Mouse (Mus musculus) forebrain, embryonic 13.5 days (tissue): Measurements from ENCODE around the gene Skor1. TPM values are rescaled to one million over a fixed set of nuclear protein-coding genes. Genes with fewer than 3 reads are reported as not detected.

Experiments
- ATAC-seq: fragments of 200-750 bp; cut with Nextera tagmentation; 2 replicates; pipeline ENCODE4 v1.8.0; 2017
- H3K27ac ChIP-seq: fragments of 300-500 bp; sonication (generic); 2 replicates; pipeline ENCODE4 v1.5.1; 2015; ENCODE audit warnings: inconsistent platforms, mild to moderate bottlenecking, moderate library complexity
- H3K27me3 ChIP-seq: fragments of 300-500 bp; sonication (generic); 2 replicates; pipeline ENCODE4 v1.6.1; 2015; ENCODE audit warnings: mild to moderate bottlenecking, inconsistent platforms
- H3K36me3 ChIP-seq: fragments of 300-500 bp; sonication (generic); 2 replicates; pipeline ENCODE4 v1.6.1; 2015; ENCODE audit warnings: mild to moderate bottlenecking, inconsistent platforms; ENCODE audit not compliant: poor library complexity, severe bottlenecking
- H3K4me1 ChIP-seq: fragments of 300-500 bp; sonication (generic); 2 replicates; pipeline ENCODE4 v1.6.1; 2015; ENCODE audit warnings: inconsistent platforms
- H3K4me2 ChIP-seq: fragments of 300-500 bp; sonication (generic); 2 replicates; pipeline ENCODE4 v1.6.1; 2015; ENCODE audit warnings: inconsistent platforms, mild to moderate bottlenecking, moderate library complexity
- H3K4me3 ChIP-seq: fragments of 300-500 bp; sonication (generic); 2 replicates; pipeline ENCODE4 v1.5.1; 2015; ENCODE audit warnings: mild to moderate bottlenecking, inconsistent platforms
- H3K9ac ChIP-seq: fragments of 300-500 bp; sonication (generic); 2 replicates; pipeline ENCODE4 v1.6.1; 2015; ENCODE audit warnings: mild to moderate bottlenecking, inconsistent platforms
- H3K9me3 ChIP-seq: fragments of 300-500 bp; sonication (generic); replicated peaks from 2 replicates; pipeline ENCODE4 v1.6.1; 2016; ENCODE audit warnings: inconsistent platforms
- WGBS: fragments of 180-500 bp; shearing (Covaris S2); methylation state at CpG from one replicate; pipeline ENCODE4 v1.1.7; 2015; 5-methylcytosine and 5-hydroxymethylcytosine counted together
- polyA plus RNA-seq: library from polyadenylated mRNA; unstranded; fragments of >200 nt; fragmentation: Nextera tagmentation; extraction: Ambion mirVana; gene quantifications from 2 replicates; pipeline ENCODE4 v1.2.1, GENCODE M21; 2015

Gene Skor1
- polyA plus RNA-seq, 1 experiment from 2014 or later = 0.28 TPM

DNA sequence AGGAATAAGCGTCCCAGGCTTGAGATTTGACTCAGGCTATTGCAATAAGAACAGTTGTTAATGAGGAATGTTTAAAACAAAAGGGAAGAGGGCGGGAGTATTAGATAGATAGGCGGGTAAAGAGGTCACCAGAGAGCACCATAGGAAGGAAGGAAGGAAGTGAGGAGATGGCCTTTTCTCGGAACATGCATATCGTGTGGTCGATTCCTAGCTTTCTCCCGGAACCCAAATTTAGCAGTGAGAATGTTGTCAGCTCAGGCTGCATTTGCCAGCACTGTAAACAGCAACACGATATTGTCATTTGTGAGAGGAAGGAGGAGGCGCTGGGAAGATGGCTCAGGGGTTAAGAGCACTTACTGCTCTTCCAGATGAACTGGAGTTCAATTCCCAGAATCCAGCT is 24.2 kb downstream of the Skor1 start:
- WGBS = 59% methylated on average over 9 of the region's 9 CpGs
- peak; percentile 11; the same call in 1 of the 2 replicates for ATAC-seq
- Histone ChIP-seq H3K4me2 (no peak overlapping the region), H3K27me3 (peaks cover 17% of the 10 kb centered on the region; the same call in 1 of the 2 replicates), H3K9me3 (no peaks in the 10 kb centered on the region), H3K4me1 (0 out of 2 replicates have a peak, but pooled peaks cover 3% of the 10 kb centered on the region), H3K36me3 (no peaks in the 10 kb centered on the region), H3K9ac (no peak overlapping the region), H3K4me3 (no peak overlapping the region), H3K27ac (no peak overlapping the region)

DNA sequence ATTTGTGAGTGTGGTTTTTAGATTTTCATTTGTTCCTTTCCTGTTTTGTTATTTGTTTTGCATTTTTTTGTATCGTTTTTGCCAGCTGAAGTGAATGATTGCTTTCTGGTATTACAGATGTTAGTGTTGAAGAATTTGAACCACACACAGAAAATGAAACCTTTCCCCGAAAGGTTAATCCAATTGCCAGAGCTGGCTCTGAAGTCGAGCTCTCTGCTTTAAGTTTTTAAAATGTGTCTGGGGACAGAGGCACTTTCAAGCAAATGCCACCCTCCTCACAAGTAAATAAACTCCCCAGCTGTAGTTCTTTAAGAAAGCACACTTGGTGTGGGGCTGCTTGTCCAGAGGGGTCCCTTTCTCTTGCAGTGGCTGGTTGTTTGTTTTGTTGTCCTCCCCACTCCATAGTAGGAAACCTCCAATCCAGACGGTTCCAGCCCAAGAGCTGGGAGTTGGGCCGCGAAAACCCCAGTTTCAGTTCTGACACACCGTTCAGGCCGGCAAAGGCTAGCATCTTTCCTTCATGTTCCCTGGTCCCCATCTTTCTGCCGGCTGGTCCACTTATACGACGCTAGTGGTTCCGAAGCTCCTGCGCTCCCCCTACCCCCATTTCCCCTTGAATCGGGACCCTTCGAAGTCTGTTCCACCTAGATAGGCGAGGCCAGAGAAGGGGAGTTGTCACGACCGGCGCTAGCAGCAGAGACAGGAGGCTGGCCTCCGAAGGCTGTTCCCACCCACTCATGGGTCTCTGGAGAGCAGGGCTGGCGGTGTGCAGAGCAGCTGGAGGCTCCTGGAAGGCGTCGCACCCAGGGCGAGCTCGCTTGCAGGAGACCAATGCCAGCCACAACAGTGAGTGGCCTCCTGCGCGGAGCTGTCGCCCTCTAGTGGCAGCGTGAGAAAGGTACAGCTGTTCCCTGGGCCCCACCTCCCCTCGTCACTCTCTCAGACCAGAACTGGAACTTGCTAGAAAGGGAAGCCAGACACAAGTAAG is 25.0 kb downstream of the Skor1 start:
- ATAC-seq = peak; percentile 97
- 8% methylated on average over 30 of the region's 30 CpGs for WGBS
- Histone ChIP-seq H3K4me1 (0 out of 2 replicates have a peak, but pooled peaks cover 3% of the 10 kb centered on the region), H3K9me3 (no peaks in the 10 kb centered on the region), H3K4me2 (peak overlapping the region; percentile 63), H3K27ac (no peak overlapping the region), H3K27me3 (peaks cover 14% of the 10 kb centered on the region; the same call in 1 of the 2 replicates), H3K9ac (peak overlapping the region; percentile 53), H3K4me3 (peak overlapping the region; percentile 36), H3K36me3 (no peaks in the 10 kb centered on the region)

DNA sequence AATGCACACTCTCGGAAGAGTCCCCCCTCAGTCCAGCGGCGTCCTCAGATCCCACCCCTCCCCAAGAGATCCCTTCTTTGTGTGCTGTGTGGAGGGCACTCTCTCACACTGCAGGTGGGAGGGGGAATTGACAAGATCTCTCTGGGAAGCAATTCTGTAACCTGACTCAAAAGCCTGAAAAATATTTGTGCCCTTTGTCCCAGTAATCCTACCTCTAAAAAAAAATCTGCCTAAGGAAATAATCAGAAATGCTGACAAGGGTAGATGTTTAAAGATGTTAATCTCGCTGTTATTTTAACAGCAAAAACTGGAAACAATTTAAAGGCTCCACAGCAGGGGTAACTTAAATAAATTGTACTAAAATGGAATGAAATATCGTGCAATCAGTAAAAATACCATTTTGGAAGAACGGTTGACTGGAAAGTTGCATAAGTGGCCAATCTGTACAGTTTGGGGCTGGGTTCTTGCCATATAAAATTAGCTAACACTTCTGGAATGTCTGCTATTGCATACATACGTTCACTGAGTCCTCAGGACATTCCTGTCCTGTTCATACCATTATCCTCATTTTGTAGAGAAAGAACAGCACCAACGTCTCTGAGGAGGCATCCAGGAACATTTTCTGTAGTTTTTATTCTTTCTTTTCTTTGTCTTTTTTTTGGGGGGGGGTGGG is 26.5 kb downstream of the Skor1 start:
- H3K4me2 ChIP-seq = no peak overlapping the region
- H3K4me3 ChIP-seq = no peak overlapping the region
- no peaks in the 10 kb centered on the region for H3K9me3 ChIP-seq
- H3K9ac ChIP-seq = no peak overlapping the region
- H3K27ac ChIP-seq = no peak overlapping the region
- ATAC-seq = no peak
- no peaks in the 10 kb centered on the region for H3K36me3 ChIP-seq
- H3K4me1 ChIP-seq = 0 out of 2 replicates have a peak, but pooled peaks cover 3% of the 10 kb centered on the region
- 25% methylated on average over 8 of the region's 8 CpGs for WGBS
- peaks cover 14% of the 10 kb centered on the region; the same call in 1 of the 2 replicates for H3K27me3 ChIP-seq

DNA sequence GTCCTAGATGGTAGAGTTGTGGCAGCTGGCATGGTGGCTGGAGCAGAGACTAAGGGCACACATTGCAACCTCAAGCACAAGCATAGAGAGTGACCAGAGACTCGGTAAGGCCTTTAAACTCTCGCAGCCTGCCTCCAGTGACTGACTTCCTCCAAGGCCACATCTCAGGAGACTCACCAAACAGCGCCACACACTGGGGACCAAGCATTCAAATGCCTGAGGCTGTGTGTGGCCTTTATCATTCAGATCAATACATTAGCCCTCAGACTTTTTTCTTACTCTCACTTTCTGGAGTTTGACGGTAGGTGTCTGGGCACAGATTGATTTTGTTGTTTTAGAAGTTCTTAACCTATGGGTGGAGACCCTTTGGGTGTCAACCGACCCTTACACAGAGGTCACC is 30.4 kb downstream of the Skor1 start:
- no peaks in the 10 kb centered on the region for H3K4me1 ChIP-seq
- H3K9ac ChIP-seq = no peak overlapping the region
- no peaks in the 10 kb centered on the region for H3K36me3 ChIP-seq
- no peak overlapping the region for H3K27ac ChIP-seq
- WGBS = 68% methylated on average over 5 of the region's 5 CpGs
- H3K27me3 ChIP-seq = no peaks in the 10 kb centered on the region
- no peaks in the 10 kb centered on the region for H3K9me3 ChIP-seq
- no peak for ATAC-seq
- H3K4me3 ChIP-seq = no peak overlapping the region
- no peak overlapping the region for H3K4me2 ChIP-seq

DNA sequence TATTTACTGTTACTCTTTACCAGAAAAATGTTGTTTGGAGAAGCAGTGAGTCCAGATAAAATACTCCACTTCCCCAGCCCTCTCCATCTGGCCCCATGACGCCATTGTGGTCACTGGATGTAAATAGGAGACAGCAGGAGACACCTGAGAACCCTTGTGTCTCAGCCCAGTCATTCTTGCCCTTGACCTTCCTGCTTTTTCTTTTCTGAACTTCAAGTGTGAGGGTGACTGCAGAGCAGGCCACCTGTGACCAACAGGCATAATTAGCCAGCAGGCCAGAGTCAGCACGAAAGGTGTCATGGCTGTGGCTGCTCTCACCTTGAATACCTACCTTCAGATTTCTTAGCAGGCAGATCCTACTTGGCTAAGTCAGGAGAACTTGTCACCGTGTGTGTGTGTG is 36.2 kb downstream of the Skor1 start:
- Histone ChIP-seq H3K9me3 (no peaks in the 10 kb centered on the region), H3K27ac (no peak overlapping the region), H3K9ac (no peak overlapping the region), H3K4me1 (peaks cover 18% of the 10 kb centered on the region), H3K4me3 (no peak overlapping the region), H3K4me2 (no peak overlapping the region), H3K36me3 (no peaks in the 10 kb centered on the region), H3K27me3 (no peaks in the 10 kb centered on the region)
- no peak for ATAC-seq
- 76% methylated on average over 3 of the region's 3 CpGs for WGBS

DNA sequence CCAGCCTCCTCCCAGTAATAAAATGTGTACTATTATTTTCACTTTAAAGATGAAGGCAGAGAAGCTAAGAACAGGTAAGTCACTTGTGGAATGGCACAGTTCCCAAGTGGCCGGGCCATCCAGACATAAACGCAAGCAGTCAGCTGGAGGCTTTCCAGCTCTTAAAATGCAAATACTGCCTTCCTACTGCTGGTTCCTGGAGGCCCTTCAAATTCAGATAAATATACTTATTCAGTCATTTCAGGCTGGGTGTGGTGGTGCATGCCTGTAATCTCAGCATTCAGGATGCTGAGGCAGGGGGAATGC is 39.0 kb downstream of the Skor1 start:
- peak overlapping the region; percentile 81 for H3K4me2 ChIP-seq
- 12% methylated on average over 2 of the region's 2 CpGs for WGBS

DNA sequence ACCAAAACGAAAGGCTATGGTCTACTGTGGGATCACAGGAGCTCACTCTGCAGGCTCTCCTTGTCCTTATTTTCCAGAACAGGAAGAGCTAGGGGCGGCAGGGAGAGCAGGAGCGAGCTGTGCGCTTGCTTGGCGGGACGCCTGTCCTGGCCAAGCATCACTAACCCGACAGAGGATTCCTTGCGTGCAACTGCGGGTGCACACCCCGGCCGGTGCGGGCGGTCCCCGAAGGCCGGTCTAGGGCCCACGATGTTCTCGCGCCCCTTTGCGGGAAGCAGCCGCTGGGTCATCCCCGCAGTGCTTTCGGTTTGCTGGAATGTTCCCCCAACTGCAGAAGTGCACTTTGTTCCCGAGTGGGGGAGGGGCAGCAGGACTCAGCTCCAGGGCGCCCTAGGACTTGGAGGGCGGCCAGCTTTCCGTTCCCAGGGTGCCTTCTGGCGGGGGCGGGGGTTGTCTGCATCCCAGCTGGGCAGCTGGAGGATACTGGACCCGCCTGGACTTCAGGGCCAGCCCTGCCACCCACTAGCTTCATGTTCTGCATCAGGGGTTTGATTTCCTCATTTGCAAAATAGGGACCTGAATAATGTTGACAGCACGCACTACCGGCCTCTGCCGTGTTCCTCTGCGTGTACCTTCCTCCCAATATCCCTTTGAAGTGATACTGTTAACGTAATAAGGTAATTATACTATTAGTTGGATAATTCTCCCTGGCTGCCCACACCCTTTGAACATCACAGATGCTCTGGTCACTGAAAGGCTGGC is 39.6 kb downstream of the Skor1 start:
- ATAC-seq = peak; percentile 66
- H3K4me1 ChIP-seq = peaks cover 18% of the 10 kb centered on the region
- H3K4me2 ChIP-seq = peak overlapping the region; percentile 81
- peak overlapping the region; percentile 49 for H3K4me3 ChIP-seq
- no peaks in the 10 kb centered on the region for H3K27me3 ChIP-seq
- WGBS = under 1% methylated on average over 34 of the region's 34 CpGs
- no peaks in the 10 kb centered on the region for H3K36me3 ChIP-seq
- H3K27ac ChIP-seq = peak overlapping the region; percentile 49
- H3K9ac ChIP-seq = peak overlapping the region; percentile 69
- 0 out of 2 replicates have a peak, but pooled peaks cover under 1% of the 10 kb centered on the region for H3K9me3 ChIP-seq

More for the DNA sequence above, 39.0 kb downstream of the Skor1 start:
- no peaks in the 10 kb centered on the region for H3K9me3 ChIP-seq
- peak overlapping the region; percentile 49 for H3K27ac ChIP-seq
- ATAC-seq = no peak; the same call in 1 of the 2 replicates
- no peak overlapping the region for H3K9ac ChIP-seq
- no peaks in the 10 kb centered on the region for H3K27me3 ChIP-seq
- H3K36me3 ChIP-seq = no peaks in the 10 kb centered on the region
- peaks cover 18% of the 10 kb centered on the region for H3K4me1 ChIP-seq
- H3K4me3 ChIP-seq = no peak overlapping the region; the same call in 1 of the 2 replicates

DNA sequence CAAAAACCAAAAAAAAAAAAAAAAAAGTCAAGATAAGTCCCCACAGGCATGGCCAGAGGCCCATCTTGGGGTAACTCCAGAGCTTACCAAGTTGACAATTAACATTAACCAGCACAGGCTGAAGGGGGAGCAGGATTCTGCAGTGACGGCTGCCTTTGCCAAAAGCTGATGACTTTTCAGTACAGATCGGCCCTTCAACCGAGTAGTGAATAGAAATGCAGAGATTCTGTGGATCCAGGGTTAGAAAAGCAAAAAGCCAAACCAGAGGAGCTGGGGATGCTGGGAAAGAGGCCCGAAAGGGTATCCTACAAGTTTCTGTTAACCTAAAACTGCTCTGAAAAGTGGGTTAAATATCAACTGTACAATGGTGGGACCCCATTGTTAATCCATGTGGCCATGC is 40.2 kb downstream of the Skor1 start:
- peak overlapping the region; percentile 49 for H3K27ac ChIP-seq
- no peaks in the 10 kb centered on the region for H3K27me3 ChIP-seq
- no peak for ATAC-seq
- H3K9me3 ChIP-seq = 0 out of 2 replicates have a peak, but pooled peaks cover 3% of the 10 kb centered on the region
- H3K4me1 ChIP-seq = peaks cover 18% of the 10 kb centered on the region
- H3K9ac ChIP-seq = peak overlapping the region; percentile 69
- WGBS = 45% methylated on average over 4 of the region's 4 CpGs
- H3K4me3 ChIP-seq = peak overlapping the region; percentile 49
- no peaks in the 10 kb centered on the region for H3K36me3 ChIP-seq
- peak overlapping the region; percentile 81 for H3K4me2 ChIP-seq

DNA sequence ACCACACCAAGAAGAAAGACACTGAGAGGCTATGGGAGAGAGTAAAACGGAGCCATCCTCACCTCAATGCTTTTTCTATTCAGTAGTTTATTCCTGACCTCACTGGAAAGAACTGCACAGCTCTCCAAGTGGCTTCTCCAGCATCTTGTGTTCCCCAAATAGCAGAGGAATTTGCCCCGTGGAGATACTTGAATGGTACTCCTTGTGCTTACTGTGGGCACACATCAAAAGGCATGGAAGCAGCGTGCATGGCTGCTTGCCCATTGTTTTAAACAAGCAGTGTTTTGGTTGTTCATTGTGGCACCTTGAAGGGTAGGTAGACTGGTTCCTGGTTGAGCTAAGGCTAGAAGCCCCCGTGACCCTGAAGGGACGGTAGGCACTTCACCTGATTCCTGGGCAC is 48.1 kb downstream of the Skor1 start:
- ATAC-seq = no peak
- Histone ChIP-seq H3K4me1 (no peaks in the 10 kb centered on the region), H3K9me3 (0 out of 2 replicates have a peak, but pooled peaks cover 6% of the 10 kb centered on the region), H3K27me3 (no peaks in the 10 kb centered on the region), H3K27ac (no peak overlapping the region), H3K9ac (no peak overlapping the region), H3K4me3 (no peak overlapping the region), H3K36me3 (no peaks in the 10 kb centered on the region), H3K4me2 (no peak overlapping the region)
- 59% methylated on average over 5 of the region's 5 CpGs for WGBS

DNA sequence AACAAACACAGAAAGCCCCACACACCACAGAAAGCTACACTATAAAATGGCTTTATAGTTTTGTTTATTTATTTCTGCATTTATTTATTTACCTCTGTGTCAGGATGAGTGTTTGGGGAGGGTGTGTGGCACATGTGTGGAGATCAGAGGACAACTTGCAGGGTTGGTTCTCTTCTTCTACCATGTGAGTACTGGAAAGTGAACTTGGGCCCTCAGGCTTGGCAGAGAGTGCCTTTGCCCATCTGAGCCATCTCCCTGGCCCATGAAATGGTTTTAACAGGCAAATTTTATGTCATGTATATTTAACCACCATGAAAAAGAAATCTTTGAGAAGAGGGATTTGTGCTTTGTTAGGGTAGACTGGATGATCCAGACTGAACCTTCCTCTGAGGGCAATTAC is 48.9 kb downstream of the Skor1 start:
- no peak for ATAC-seq
- no peak overlapping the region for H3K4me3 ChIP-seq
- H3K4me1 ChIP-seq = no peaks in the 10 kb centered on the region
- no peaks in the 10 kb centered on the region for H3K36me3 ChIP-seq
- no peak overlapping the region for H3K9ac ChIP-seq
- no peaks in the 10 kb centered on the region for H3K27me3 ChIP-seq
- no peak overlapping the region for H3K27ac ChIP-seq
- H3K4me2 ChIP-seq = no peak overlapping the region
- H3K9me3 ChIP-seq = 0 out of 2 replicates have a peak, but pooled peaks cover 6% of the 10 kb centered on the region

DNA sequence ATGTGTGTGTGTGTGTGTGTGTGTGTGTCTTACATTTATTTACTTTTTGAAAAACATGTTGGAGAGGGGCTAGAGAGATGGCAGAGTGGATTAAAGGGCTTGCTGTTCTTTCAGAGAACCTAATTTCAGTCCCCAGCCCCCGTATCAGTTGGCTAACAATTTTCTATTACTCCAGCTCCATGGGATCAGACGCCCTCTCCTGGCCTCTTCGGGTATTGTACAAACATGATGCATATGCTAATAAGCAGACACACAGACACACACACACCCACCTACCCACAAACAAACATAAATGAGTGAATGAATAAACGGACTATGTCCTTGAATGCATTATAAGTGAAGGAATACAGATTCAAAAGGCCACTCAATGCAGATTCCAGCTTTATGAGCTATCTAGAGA is 49.4 kb downstream of the Skor1 start:
- Histone ChIP-seq H3K4me3 (no peak overlapping the region), H3K4me1 (no peaks in the 10 kb centered on the region), H3K27ac (no peak overlapping the region), H3K36me3 (no peaks in the 10 kb centered on the region), H3K9ac (no peak overlapping the region), H3K9me3 (0 out of 2 replicates have a peak, but pooled peaks cover 6% of the 10 kb centered on the region), H3K27me3 (no peaks in the 10 kb centered on the region), H3K4me2 (no peak overlapping the region)
- ATAC-seq = no peak
- 86% methylated on average over 4 of the region's 4 CpGs for WGBS
